Mouse (Mus musculus): ENCODE data around the gene Lipo4.
"Not testable (repeated sequence)": the region's sequence is repeated elsewhere in the genome, so short reads cannot be mapped to it uniquely, and the experiment has no call there.

Gene Lipo4

DNA sequence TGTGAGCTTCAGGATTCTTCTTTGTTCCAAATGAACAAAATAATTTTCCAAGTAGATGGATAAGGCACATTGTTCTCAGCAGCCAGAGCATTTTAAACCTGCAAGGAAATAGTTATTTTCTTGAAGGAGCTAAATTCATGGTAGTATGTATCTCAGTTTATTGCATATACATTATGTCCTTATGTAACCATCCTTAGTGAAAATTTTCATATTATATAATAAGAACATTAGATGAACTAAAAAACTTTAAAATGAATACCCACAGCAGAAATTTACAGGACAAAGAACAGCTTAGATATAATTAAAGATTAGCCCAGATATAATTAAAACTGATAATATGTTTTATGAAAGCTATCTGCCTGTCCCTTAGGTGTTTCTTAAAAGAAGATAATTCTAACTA, at the start of gene Lipo4:
Lipo4 (minus strand) TSS at position 101 of the 400 bp plus-strand sequence.
- no peak for DNase-seq

GRCm38 (mm10) chr19:33456426-33456825, 61.2 kb downstream of the Lipo4 start:
- not testable (repeated sequence) for DNase-seq

DNA sequence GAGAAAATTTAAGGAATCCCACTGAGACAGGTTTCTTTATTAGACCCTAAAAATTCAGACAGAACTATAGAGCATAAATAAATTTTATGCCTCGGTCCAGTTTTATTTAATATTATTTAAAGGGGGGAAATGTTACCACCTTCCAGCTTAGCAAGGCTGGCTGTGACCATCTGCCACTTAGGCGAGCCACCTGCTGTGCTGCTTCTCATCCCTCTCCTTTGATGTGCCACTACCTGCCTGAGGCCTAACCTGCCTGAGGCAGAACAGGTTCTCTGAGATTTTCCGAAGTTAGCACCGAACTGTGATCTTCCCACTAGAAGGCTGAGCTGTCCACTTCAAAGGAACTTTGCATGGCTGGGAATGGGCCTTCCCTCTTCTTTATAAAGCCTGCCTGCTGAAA, 63.9 kb downstream of the Lipo4 start:
- no peak for DNase-seq
